Mouse (Mus musculus) heart, embryonic 10.5 days (tissue): ENCODE measurements around the gene Sema4b. TPM values are rescaled to one million over a fixed set of nuclear protein-coding genes. Genes with fewer than 3 reads are reported as not detected.

Source experiments
- DNase-seq: peaks from one replicate; pipeline ENCODE4 v3.0.0-alpha.2; 2017; ENCODE audit warnings: low spot score
- H3K27ac ChIP-seq: fragments of 300-500 bp; sonication (generic); 2 replicates; pipeline ENCODE4 v1.5.1; 2016; ENCODE audit warnings: mild to moderate bottlenecking
- H3K27me3 ChIP-seq: fragments of 300-500 bp; sonication (generic); 2 replicates; pipeline ENCODE4 v1.6.1; 2016; ENCODE audit warnings: mild to moderate bottlenecking; ENCODE audit not compliant: poor library complexity, insufficient read depth, severe bottlenecking
- H3K36me3 ChIP-seq: fragments of 300-500 bp; sonication (generic); 2 replicates; pipeline ENCODE4 v1.6.1; 2016; ENCODE audit warnings: mild to moderate bottlenecking, moderate library complexity
- H3K4me1 ChIP-seq: fragments of 300-500 bp; sonication (generic); 2 replicates; pipeline ENCODE4 v1.6.1; 2016; ENCODE audit warnings: mild to moderate bottlenecking
- H3K4me3 ChIP-seq: fragments of 300-500 bp; sonication (generic); 2 replicates; pipeline ENCODE4 v1.5.1; 2016; ENCODE audit warnings: mild to moderate bottlenecking, moderate library complexity
- H3K9me3 ChIP-seq: fragments of 300-500 bp; sonication (generic); 2 replicates; pipeline ENCODE4 v1.6.1; 2016; ENCODE audit warnings: mild to moderate bottlenecking, moderate library complexity
- WGBS: fragments of 180-500 bp; shearing (Covaris S2); methylation state at CpG from one replicate; pipeline ENCODE4 v1.1.7; 2016; 5-methylcytosine and 5-hydroxymethylcytosine counted together
- polyA plus RNA-seq: library from polyadenylated mRNA; unstranded; fragments of >200 nt; fragmentation: Nextera tagmentation; extraction: Ambion mirVana; gene quantifications from 2 replicates; pipeline ENCODE4 v1.2.1, GENCODE M21; 2016

The Sema4b gene
- polyA plus RNA-seq, 1 experiment from 2014 or later = 7.8 TPM

- Histone ChIP-seq H3K36me3 (peaks cover 51% of the 10 kb centered on the region), H3K27ac (peak overlapping the region; percentile 89), H3K4me1 (peaks cover 23% of the 10 kb centered on the region), H3K4me3 (peak overlapping the region; percentile 90), H3K9me3 (peaks cover 8% of the 10 kb centered on the region), H3K27me3 (no peaks in the 10 kb centered on the region)
- under 1% methylated on average over 23 of the region's 23 CpGs for WGBS
- DNase-seq = no peak
Measured at GRCm38 (mm10) chr7:80269751-80270255, 83.2 kb downstream of the Sema4b start.

- H3K4me3 ChIP-seq = no peak overlapping the region
- no peak overlapping the region for H3K27ac ChIP-seq
- peaks cover 23% of the 10 kb centered on the region for H3K4me1 ChIP-seq
- H3K27me3 ChIP-seq = no peaks in the 10 kb centered on the region
- H3K36me3 ChIP-seq = peaks cover 61% of the 10 kb centered on the region
- 90% methylated on average over 2 of the region's 2 CpGs for WGBS
- peaks cover 13% of the 10 kb centered on the region for H3K9me3 ChIP-seq
- DNase-seq = no peak
Measured at GRCm38 (mm10) chr7:80273456-80273855, 86.8 kb downstream of the Sema4b start.

Other genes with a start within 250 kb of the Sema4b start
- gene Zfp710, start 162.0 kb upstream of the Sema4b start, polyA plus RNA-seq = 14.8 and 20.8 TPM in 2 replicates
- 830 and 1,266 TPM in 2 replicates for gene Idh2, start 71.4 kb upstream of the Sema4b start, polyA plus RNA-seq
- 61.9 and 74.9 TPM in 2 replicates for gene Cib1, start 46.0 kb downstream of the Sema4b start, polyA plus RNA-seq
- gene Gdpgp1, start 46.0 kb downstream of the Sema4b start, polyA plus RNA-seq = 5.2 and 5.8 TPM in 2 replicates
- gene Ttll13, start 59.5 kb downstream of the Sema4b start, polyA plus RNA-seq = 0.54 and 0.84 TPM in 2 replicates
- gene Ngrn, start 74.4 kb downstream of the Sema4b start, polyA plus RNA-seq = 45.7 and 47.2 TPM in 2 replicates
- 14.5 and 15.3 TPM in 2 replicates for gene Vps33b, start 82.8 kb downstream of the Sema4b start, polyA plus RNA-seq
- 153 and 163 TPM in 2 replicates for gene Prc1, start 107.6 kb downstream of the Sema4b start, polyA plus RNA-seq
- 9.8 and 10.3 TPM in 2 replicates for gene Rccd1, start 137.6 kb downstream of the Sema4b start, polyA plus RNA-seq
- gene Unc45a, start 154.2 kb downstream of the Sema4b start, polyA plus RNA-seq = 24.3 and 34.2 TPM in 2 replicates
- gene Hddc3, start 156.3 kb downstream of the Sema4b start, polyA plus RNA-seq = 18.3 and 18.4 TPM in 2 replicates
- gene Man2a2, start 184.5 kb downstream of the Sema4b start, polyA plus RNA-seq = 20.0 and 20.9 TPM in 2 replicates
- 9.7 and 11.7 TPM in 2 replicates for gene Fes, start 201.1 kb downstream of the Sema4b start, polyA plus RNA-seq
- 18.1 and 20.7 TPM in 2 replicates for gene Furin, start 218.6 kb downstream of the Sema4b start, polyA plus RNA-seq